Comparison of ENCODE assay signal across 3 mouse cellular contexts in genomic region chr1:145106771-145107170, GRCm38 (mm10).
A peak's percentile ranks its signal among the peaks of the same experiment; 100 is the strongest.
DNase-seq lines count a peak whose midpoint lies in the region; ATAC-seq lines count a peak whose summit lies in the region.
"Not testable (repeated sequence)": the region's sequence is repeated elsewhere in the genome, so short reads cannot be mapped to it uniquely, and the experiment has no call there.

No protein-coding gene starts in this region.

- not testable (repeated sequence) for H3K36me3 ChIP-seq in heart, embryonic 10.5 days; midbrain, embryonic 11.5 days (ENCODE audit: control insufficient read depth, insufficient read depth, low read length)

- WGBS in heart, embryonic 10.5 days = 84% methylated on average over 4 of the region's 4 CpGs
- WGBS in midbrain, embryonic 11.5 days = 83% methylated on average over 4 of the region's 4 CpGs

- DNase-seq in heart, adult 11 months = peak; percentile 75
- DNase-seq in heart, embryonic 10.5 days (ENCODE audit: low spot score) = peak; percentile 73
- DNase-seq in midbrain, embryonic 11.5 days (ENCODE audit: low spot score, missing footprints) = peak; percentile 53

- not testable (repeated sequence) for H3K9me3 ChIP-seq in heart, embryonic 10.5 days; midbrain, embryonic 11.5 days (ENCODE audit: control insufficient read depth, low read length)

- not testable (repeated sequence) for H3K27ac ChIP-seq in heart, embryonic 10.5 days; midbrain, embryonic 11.5 days (ENCODE audit: low read depth, low read length)

- not testable (repeated sequence) for H3K4me3 ChIP-seq in heart, embryonic 10.5 days; midbrain, embryonic 11.5 days (ENCODE audit: low read depth, low read length)

- not testable (repeated sequence) for H3K9ac ChIP-seq in midbrain, embryonic 11.5 days (ENCODE audit: low read length)

- H3K4me2 ChIP-seq in midbrain, embryonic 11.5 days = not testable (repeated sequence)

- H3K27me3 ChIP-seq in heart, embryonic 10.5 days (ENCODE audit: insufficient read depth, poor library complexity, severe bottlenecking); midbrain, embryonic 11.5 days (ENCODE audit: control insufficient read depth, insufficient read depth, low read length): not testable (repeated sequence)

- H3K4me1 ChIP-seq in heart, embryonic 10.5 days; midbrain, embryonic 11.5 days (ENCODE audit: control insufficient read depth, insufficient read depth, low read length): not testable (repeated sequence)

- not testable (repeated sequence) for ATAC-seq in midbrain, embryonic 11.5 days (ENCODE audit: low FRiP score)
